Mouse (Mus musculus) embryonic fibroblast, embryonic 13.5 days (primary cell): ENCODE measurements around the gene Poldip2.

ENCODE experiments used
- CTCF ChIP-seq: IDR thresholded peaks from 2 replicates; pipeline ENCODE4 v1.5.1; 2011; ENCODE audit warnings: mild to moderate bottlenecking, control low read depth, low read length, moderate library complexity, borderline replicate concordance; ENCODE audit not compliant: insufficient read depth
- POLR2A ChIP-seq: IDR thresholded peaks from 2 replicates; pipeline ENCODE4 v1.6.1; 2011; ENCODE audit warnings: low read depth, mild to moderate bottlenecking, control low read depth, low read length, moderate library complexity

GRCm38 (mm10) chr11:78557241-78557640, 45.2 kb downstream of the Poldip2 start:
- TF ChIP-seq POLR2A: no peak
- TF ChIP-seq CTCF: peak; percentile 23; the same call in 1 of the 2 replicates
